Mouse (Mus musculus): ENCODE measurements around the gene Smoc1.

Smoc1 gene

DNA sequence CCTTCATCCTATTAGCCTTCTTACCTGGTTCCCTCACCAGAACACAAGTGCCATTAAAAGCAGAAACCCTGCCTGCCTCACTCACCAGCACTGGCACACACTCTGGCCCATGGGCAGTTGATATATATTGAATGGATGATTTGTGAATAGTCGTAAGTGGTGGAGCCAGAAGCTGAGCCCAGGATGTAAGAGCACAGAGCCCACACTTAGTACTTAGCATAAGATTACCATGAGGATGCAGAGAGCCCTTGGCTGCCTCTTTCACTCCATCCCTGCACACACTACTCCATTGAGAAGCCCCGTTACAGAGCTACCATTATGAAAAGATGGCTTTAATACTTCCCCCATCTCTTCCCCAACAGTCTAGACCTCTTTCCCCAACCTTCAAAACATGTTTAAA, 198.2 kb downstream of the Smoc1 start:
- no peak for DNase-seq (ENCODE audit: low read depth, low spot score)

DNA sequence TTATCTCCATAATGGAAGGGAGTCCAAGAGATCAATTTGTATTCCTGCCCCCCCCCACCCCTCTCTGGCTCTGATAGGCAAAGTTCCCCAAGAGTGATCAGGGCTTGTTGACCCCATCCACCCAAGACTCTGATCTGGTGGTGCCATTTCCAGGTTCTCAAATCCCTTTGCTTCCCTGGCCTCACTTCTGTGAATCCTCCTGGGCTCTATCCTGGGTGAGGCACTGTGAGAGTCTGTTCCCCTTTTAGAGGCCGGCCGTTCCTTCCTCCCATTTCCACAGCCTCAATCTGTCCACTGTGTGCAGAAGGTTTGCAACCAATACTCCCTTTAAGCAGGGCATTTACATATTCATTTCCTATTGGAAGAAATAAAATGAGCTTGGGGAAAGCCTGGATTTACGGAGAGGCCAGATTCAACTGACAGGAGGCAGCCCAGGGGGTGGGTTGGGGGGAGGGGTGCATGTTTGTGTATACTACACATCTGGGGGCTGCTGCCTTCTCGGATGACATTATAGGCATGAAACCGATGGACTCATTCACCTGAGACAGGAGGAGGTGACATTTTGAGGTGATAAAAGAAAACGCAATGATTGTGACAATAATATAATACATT, 199.5 kb downstream of the Smoc1 start:
- no peak for DNase-seq (ENCODE audit: low read depth, low spot score)

DNA sequence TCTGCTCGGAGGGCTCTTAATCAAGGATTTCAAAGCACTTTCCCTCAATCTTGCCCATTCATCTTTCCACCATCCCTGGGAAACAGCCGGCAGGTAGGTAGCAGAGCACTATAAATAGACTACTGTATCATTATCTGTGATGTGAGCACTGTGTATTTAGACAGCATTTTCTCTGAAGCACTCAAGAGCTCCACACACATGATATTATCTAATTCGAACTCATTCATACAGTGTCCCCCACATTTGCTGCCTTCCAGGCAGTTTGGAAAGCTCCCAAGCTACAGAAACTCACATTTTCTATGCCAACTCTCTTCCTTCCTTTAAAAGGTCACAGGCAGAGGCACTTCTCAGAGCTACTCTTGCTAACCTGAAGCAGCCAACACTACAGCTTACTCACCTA, 200.0 kb downstream of the Smoc1 start:
- DNase-seq (ENCODE audit: low read depth, low spot score), result no peak

DNA sequence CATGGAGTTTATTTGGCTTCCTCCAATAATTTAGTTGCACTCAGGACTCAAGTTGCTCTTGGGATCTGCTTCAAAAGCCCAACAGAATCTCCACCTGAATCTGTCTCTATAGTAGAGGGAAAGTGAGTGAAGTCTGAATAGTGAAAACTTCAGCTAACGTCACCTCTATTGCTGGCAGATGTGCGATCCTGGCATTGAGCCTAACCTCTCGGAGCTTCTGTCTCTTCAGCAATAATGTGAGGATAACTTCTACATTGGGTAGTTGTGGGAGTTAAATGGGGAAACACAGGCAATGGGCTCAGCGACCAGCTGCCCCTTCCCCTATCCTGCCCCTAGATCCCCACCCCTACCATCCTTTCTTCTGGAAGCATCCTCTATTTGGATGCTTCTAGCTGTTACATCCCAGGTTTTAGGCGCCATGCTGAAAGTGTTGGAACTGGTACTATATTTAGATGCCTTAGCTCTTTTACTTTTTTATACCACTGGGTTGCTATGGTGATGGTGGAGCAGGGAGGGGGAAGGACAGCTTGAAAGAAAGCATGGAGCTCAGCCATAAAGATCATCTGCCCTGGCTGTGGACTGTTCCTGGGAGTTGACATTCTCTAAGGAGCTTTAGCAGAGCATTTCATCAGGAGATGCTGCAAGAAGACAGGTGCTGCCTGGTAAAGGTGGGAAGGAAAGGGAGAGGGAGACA, 201.3 kb downstream of the Smoc1 start:
- DNase-seq (ENCODE audit: low read depth, low spot score), result no peak

DNA sequence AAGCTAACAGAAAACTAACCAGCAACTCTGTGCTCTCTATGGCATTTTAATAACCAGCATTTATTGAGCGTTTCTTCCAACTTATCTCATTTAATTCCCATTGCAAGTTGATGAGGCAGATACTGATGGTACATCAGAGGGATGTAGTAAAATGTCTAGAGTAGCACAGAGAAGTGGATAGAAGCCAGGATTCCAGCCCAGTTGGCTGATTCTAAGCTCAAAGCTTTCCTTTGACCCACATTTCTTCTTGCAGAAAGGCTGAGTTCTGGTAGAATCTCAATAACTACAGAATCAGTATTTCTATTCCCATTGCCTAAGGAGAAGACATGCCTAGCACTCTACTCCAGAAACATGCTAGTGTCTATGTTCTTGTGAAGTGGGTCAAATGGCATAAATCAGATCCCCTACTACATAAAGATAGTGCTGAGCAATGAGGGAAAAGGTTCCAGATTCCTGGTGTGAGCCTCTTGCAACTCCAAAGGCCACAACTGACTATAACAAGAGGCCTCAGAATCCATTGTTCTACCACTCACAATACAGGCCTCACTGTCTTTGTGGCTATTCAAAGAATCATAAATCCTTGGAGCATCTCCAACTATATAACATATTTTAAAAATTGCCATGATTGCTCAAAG, 207.3 kb downstream of the Smoc1 start:
- no peak for DNase-seq (ENCODE audit: low read depth, low spot score)

DNA sequence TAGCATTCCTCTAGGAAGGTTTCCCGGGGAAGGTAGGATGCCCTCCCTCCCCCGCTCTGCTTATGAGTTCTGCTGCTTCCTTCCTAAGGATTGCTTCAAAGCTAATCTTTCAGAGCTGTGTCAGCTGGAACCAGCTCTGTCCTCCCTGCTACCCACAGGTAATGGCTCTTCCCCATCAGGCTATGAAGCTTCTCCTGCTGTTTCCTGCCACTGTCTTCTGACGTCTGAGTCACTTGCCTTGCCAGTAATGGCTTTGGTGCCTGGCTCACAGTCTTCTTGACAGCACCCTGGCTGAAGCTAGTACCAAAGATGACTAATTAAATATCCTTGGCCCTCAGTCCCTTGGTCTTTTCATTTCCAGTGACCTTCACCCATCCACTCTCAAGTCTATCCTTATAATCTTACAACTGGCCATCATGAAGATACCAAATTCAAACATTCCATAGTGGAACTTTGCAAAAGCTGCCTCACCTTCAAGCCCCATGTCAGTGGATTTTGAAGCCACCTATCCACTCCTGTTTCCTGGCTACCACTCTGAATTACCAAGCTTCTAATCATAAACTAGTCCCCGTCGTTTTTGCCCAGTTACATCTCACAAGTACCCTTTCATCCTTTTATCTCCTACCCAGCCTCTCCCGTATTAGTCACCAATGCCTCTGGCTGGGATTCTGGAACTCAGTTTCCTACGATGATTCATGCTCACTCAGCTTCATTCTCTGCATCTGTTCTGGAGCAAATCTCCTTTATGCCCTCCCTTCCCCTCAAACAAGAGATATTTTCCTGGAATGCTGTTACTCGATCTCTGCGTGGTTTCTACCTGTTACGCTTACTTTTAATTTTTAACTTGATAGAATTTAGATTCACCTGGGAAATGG, 209.1 kb downstream of the Smoc1 start:
- DNase-seq (ENCODE audit: low read depth, low spot score), result no peak
